Mouse (Mus musculus) heart, postnatal 0 days (tissue): ENCODE results near the gene Slc23a2.

Source experiments
- CTCF ChIP-seq: IDR thresholded peaks from 2 replicates; pipeline ENCODE4 v1.5.1; 2016; ENCODE audit warnings: antibody characterized with exemption, control low read depth, low read depth
- EP300 ChIP-seq: IDR thresholded peaks from 2 replicates; pipeline ENCODE4 v1.6.1; 2016; ENCODE audit warnings: antibody characterized with exemption, low read depth

DNA sequence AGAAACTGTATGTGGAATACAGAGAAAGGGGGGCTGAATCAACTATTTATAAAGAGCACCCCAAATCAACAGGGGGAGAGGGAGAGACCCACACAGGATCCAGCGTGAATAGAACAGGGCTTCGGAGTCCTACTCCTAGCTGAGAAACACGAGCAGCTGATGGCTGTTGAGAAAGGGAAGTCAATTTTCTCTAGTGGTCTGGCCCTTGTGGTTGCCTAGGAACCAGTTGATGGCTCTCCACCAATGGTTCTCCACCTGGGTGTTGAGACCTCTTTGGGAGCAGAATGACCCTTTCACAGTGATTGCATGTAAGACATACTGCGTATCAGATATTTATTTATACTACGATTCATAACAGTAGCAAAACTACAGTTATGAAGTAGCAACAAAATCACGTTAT lies 49.1 kb downstream of the Slc23a2 start:
- TF ChIP-seq CTCF (no peak), EP300 (no peak)
